Mouse (Mus musculus) intestine, postnatal 0 days (tissue): ENCODE measurements at regions not wholly inside any gene's neighbourhood (a gene's known extent, or its start where the extent isn't known, plus 50 kb on each side); places are given as distances from the start of the nearest gene placed in this dataset.
A peak's percentile ranks its signal among the peaks of the same experiment; 100 is the strongest.

Experiments used
- ATAC-seq: fragments of 200-750 bp; cut with Nextera tagmentation; 2 replicates; pipeline ENCODE4 v1.8.0; 2017; ENCODE audit warnings: mild to moderate bottlenecking, moderate TSS enrichment, moderate library complexity
- H3K27ac ChIP-seq: fragments of 300-500 bp; sonication (generic); 2 replicates; pipeline ENCODE4 v1.5.1; 2014; ENCODE audit warnings: mild to moderate bottlenecking, low read depth, low read length, moderate library complexity
- H3K27me3 ChIP-seq: fragments of 300-500 bp; sonication (generic); replicated peaks from 2 replicates; pipeline ENCODE4 v1.6.1; 2014; ENCODE audit warnings: low read length, mixed read lengths; ENCODE audit not compliant: control insufficient read depth, insufficient read depth
- H3K36me3 ChIP-seq: fragments of 300-500 bp; sonication (generic); 2 replicates; pipeline ENCODE4 v1.6.1; 2014; ENCODE audit warnings: mild to moderate bottlenecking, moderate library complexity; ENCODE audit not compliant: control insufficient read depth, insufficient read depth
- H3K4me1 ChIP-seq: fragments of 300-500 bp; sonication (generic); replicated peaks from 2 replicates; pipeline ENCODE4 v1.6.1; 2014; ENCODE audit warnings: antibody characterized with exemption, low read length, mixed read lengths; ENCODE audit not compliant: control insufficient read depth, insufficient read depth
- H3K4me2 ChIP-seq: fragments of 300-500 bp; sonication (generic); replicated peaks from 2 replicates; pipeline ENCODE4 v1.6.1; 2014; ENCODE audit warnings: low read depth, mild to moderate bottlenecking, moderate library complexity
- H3K4me3 ChIP-seq: fragments of 300-500 bp; sonication (generic); 2 replicates; pipeline ENCODE4 v1.5.1; 2014; ENCODE audit warnings: low read depth, low read length
- H3K9ac ChIP-seq: fragments of 300-500 bp; sonication (generic); 2 replicates; pipeline ENCODE4 v1.6.1; 2014; ENCODE audit warnings: mild to moderate bottlenecking, low read depth, low read length
- H3K9me3 ChIP-seq: fragments of 300-500 bp; sonication (generic); 2 replicates; pipeline ENCODE4 v1.6.1; 2016; ENCODE audit warnings: mixed run types; ENCODE audit not compliant: control insufficient read depth
- CTCF ChIP-seq: sonication (generic); IDR thresholded peaks from 2 replicates; pipeline ENCODE4 v1.5.1; 2016; ENCODE audit warnings: low read depth, mild to moderate bottlenecking, control low read depth, antibody characterized with exemption, moderate library complexity
- WGBS: fragments of 180-500 bp; shearing (Covaris S2); extraction: QIAGEN DNeasy Blood & Tissue Kit; methylation state at CpG from one replicate; pipeline ENCODE4 v1.1.7; 2014; 5-methylcytosine and 5-hydroxymethylcytosine counted together

DNA sequence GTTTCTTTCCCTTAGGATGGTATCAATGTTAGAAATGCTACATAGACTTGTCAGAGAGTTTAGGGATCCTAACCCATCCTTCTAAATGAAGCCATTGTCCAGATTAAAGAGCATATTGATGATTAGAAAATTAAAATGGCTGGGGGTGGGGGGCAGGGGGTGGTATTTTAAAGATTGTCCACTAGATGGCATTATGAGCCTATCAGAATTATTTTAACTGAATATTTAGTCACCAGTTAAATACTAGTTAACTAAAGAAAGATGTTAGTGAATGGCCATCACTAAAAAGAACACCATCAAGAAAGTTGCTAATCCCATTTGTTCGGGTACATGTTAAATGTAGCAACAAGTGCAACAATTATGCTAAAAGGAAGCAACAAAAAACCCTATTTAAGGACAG is 1909.6 kb upstream of the 5930422O12Rik start:
- H3K27ac ChIP-seq = no peak overlapping the region
- no peak for ATAC-seq
- no peak overlapping the region for H3K4me3 ChIP-seq
- WGBS = 60% methylated on average over 1 of the region's 1 CpGs
- peak; percentile 61 for TF ChIP-seq CTCF
- H3K9me3 ChIP-seq = no peaks in the 10 kb centered on the region
- H3K36me3 ChIP-seq = no peaks in the 10 kb centered on the region
- no peaks in the 10 kb centered on the region for H3K27me3 ChIP-seq
- no peak overlapping the region for H3K4me2 ChIP-seq
- H3K9ac ChIP-seq = no peak overlapping the region
- no peaks in the 10 kb centered on the region for H3K4me1 ChIP-seq

DNA sequence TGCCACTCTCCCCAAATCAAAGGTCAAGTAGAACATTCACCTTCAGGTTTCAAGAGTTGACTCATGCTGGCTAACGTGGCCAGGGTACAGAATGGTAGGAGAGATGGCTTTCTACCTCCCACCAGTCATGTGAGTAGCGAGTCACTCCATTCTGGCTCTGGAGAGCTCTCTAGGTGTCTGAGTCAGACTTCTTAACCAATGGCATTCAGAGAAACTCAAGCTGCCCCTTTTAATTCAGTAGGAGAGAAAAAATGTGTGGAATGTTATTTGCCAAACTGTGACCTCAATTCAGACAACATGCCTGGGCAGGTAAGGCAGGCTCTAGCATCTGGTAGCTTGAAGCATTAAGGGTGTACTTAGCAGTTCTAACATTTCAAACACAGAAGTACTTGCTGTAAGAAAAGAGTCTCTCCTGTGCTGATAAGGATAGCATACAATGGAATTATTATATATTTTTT is 1907.5 kb upstream of the 5930422O12Rik start:
- H3K4me3 ChIP-seq = no peak overlapping the region
- no peaks in the 10 kb centered on the region for H3K4me1 ChIP-seq
- peak; percentile 74; the same call in 1 of the 2 replicates for ATAC-seq
- 25% methylated on average over 2 of the region's 2 CpGs for WGBS
- no peaks in the 10 kb centered on the region for H3K27me3 ChIP-seq
- no peaks in the 10 kb centered on the region for H3K9me3 ChIP-seq
- H3K4me2 ChIP-seq = no peak overlapping the region
- H3K36me3 ChIP-seq = no peaks in the 10 kb centered on the region
- H3K9ac ChIP-seq = no peak overlapping the region
- H3K27ac ChIP-seq = no peak overlapping the region
- no peak for TF ChIP-seq CTCF

DNA sequence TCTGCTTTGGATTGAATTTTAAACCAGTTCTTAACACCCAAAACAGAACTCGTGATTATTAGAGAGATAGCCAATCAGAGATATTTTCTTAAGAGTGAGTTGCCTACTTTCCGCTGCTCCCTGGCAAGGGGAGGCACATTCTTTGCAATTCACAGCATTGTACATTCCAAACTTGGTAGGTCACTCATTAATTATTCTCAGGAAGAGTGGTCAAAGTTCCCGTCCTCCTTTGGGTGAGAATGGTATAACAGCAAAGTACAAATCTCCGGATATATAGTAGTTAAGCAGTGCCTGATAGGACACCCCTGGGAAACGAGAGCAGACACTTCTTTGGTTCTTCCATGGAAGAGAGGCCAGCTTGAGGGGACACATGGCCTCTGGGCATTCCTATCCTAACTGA is 1903.4 kb upstream of the 5930422O12Rik start:
- Histone ChIP-seq H3K4me1 (no peaks in the 10 kb centered on the region), H3K9ac (no peak overlapping the region), H3K9me3 (no peaks in the 10 kb centered on the region), H3K4me2 (no peak overlapping the region), H3K27ac (no peak overlapping the region), H3K4me3 (no peak overlapping the region), H3K36me3 (no peaks in the 10 kb centered on the region), H3K27me3 (no peaks in the 10 kb centered on the region)
- WGBS = 41% methylated on average over 5 of the region's 5 CpGs
- ATAC-seq = 0 out of 2 replicates have a peak, but pooled peaks have one; percentile 28
- no peak for TF ChIP-seq CTCF

GRCm38 (mm10) chr8:31539251-31539650 is 1889.3 kb upstream of the 5930422O12Rik start:
- no peak for TF ChIP-seq CTCF
- no peaks in the 10 kb centered on the region for H3K4me1 ChIP-seq
- 91% methylated on average over 3 of the region's 3 CpGs for WGBS
- no peak overlapping the region for H3K27ac ChIP-seq
- H3K36me3 ChIP-seq = no peaks in the 10 kb centered on the region
- H3K4me3 ChIP-seq = no peak overlapping the region
- H3K27me3 ChIP-seq = no peaks in the 10 kb centered on the region
- no peak overlapping the region for H3K9ac ChIP-seq
- no peak for ATAC-seq
- H3K4me2 ChIP-seq = no peak overlapping the region
- no peaks in the 10 kb centered on the region for H3K9me3 ChIP-seq

- no peaks in the 10 kb centered on the region for H3K27me3 ChIP-seq
- no peaks in the 10 kb centered on the region for H3K36me3 ChIP-seq
- no peak overlapping the region for H3K4me3 ChIP-seq
- no peaks in the 10 kb centered on the region for H3K4me1 ChIP-seq
- H3K27ac ChIP-seq = no peak overlapping the region
- H3K4me2 ChIP-seq = no peak overlapping the region
- 29% methylated on average over 4 of the region's 4 CpGs for WGBS
- ATAC-seq = no peak
- no peak for TF ChIP-seq CTCF
- no peak overlapping the region for H3K9ac ChIP-seq
- no peaks in the 10 kb centered on the region for H3K9me3 ChIP-seq
These were observed 1886.9 kb upstream of the 5930422O12Rik start for GRCm38 (mm10) chr8:31541646-31542045.

DNA sequence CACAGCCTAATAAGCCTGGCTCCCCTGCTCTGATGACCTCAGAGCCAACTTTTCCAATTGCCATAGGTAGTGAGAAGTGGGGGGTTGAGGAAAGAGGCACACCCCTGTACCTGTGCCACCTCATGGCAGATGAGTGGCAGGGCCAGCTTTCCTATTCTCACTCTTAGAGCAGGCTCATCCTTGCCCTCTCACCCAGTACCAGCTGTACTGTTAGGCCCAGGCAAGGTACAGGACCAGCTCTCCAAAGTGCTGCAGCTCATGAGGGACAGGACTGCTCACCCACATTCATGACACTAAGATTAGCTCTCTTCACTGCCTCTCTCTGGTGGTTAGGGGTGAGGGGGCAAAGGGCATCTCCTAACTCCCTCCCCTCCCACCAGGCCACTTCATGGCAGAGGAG is 1854.4 kb upstream of the 5930422O12Rik start:
- H3K27me3 ChIP-seq = no peaks in the 10 kb centered on the region
- H3K9ac ChIP-seq = no peak overlapping the region
- no peak overlapping the region for H3K4me2 ChIP-seq
- no peak for TF ChIP-seq CTCF
- H3K4me3 ChIP-seq = no peak overlapping the region
- no peaks in the 10 kb centered on the region for H3K4me1 ChIP-seq
- ATAC-seq = no peak
- H3K27ac ChIP-seq = no peak overlapping the region
- H3K36me3 ChIP-seq = no peaks in the 10 kb centered on the region
- no peaks in the 10 kb centered on the region for H3K9me3 ChIP-seq

GRCm38 (mm10) chr8:31576129-31576528 is 1852.4 kb upstream of the 5930422O12Rik start:
- WGBS = 78% methylated on average over 2 of the region's 2 CpGs
- TF ChIP-seq CTCF = no peak
- Histone ChIP-seq H3K9me3 (no peaks in the 10 kb centered on the region), H3K4me2 (no peak overlapping the region), H3K27me3 (no peaks in the 10 kb centered on the region), H3K27ac (no peak overlapping the region), H3K4me3 (no peak overlapping the region), H3K36me3 (no peaks in the 10 kb centered on the region), H3K9ac (no peak overlapping the region), H3K4me1 (no peaks in the 10 kb centered on the region)
- no peak for ATAC-seq
